Comparison of ENCODE assay signal across 9 mouse cellular contexts in the genomic region with DNA sequence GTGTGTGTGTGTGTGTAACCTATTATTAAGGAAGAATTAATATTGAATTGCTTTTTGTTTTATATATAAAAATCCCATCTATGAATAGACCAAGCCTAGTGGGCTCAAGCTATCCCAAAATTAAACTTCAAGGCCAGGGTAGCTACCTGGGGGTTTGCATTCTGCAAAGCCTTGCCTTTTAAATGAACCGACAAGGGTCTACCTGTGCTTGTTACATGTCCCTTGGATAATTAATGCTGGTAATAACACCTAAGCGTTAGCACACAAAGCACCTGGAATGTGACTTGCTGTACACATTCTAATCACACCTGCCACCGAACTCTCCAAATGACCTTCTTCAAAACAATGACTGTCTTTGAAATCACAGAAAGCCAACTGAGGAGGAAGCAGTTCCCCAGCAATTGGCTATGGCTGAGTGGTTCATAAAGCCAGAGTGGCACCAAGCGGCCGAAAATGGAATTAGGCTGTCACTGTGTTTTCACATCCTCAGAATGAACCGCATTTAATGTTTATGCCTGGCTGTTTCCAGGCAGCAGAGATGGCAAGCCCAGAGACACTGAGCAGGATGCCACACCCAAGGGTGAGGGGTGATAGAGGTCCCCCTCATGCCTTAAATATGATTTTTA.
A peak's percentile ranks its signal among the peaks of the same experiment; 100 is the strongest.
DNase-seq lines count a peak whose midpoint lies in the region; ATAC-seq and TF ChIP-seq lines count a peak whose summit lies in the region.
"Had no signal": no experiment of that assay in that cellular context is flagged by ENCODE, and none has a peak within 500 bp of the region (broad histone marks: within the 10 kb centered on the region; RNA-seq: fewer than 3 reads in every experiment).

No protein-coding gene starts in this region.

- no peak overlapping the region for H3K4me3 ChIP-seq in ES-Bruce4 (ENCODE audit: low read depth, low read length)
- H3K4me3 ChIP-seq in embryonic facial prominence, embryonic 10.5 days: no peak overlapping the region
- H3K4me3 ChIP-seq: heart, embryonic 13.5 days had no signal

- no peak overlapping the region for H3K9ac ChIP-seq in ES-Bruce4 (ENCODE audit: low read depth, poor library complexity, severe bottlenecking)
- H3K9ac ChIP-seq: heart, embryonic 13.5 days had no signal

- H3K36me3 ChIP-seq in ES-Bruce4 (ENCODE audit: control insufficient read depth, insufficient read depth, low read length, poor library complexity, severe bottlenecking): no peaks in the 10 kb centered on the region
- no peaks in the 10 kb centered on the region for H3K36me3 ChIP-seq in embryonic facial prominence, embryonic 10.5 days (replicated peaks)
- H3K36me3 ChIP-seq: heart, embryonic 13.5 days had no signal

- no peaks in the 10 kb centered on the region for H3K9me3 ChIP-seq in ES-Bruce4 (replicated peaks; ENCODE audit: control insufficient read depth, insufficient read depth, low read length, poor library complexity, severe bottlenecking)
- H3K9me3 ChIP-seq in embryonic facial prominence, embryonic 10.5 days: no peaks in the 10 kb centered on the region
- H3K9me3 ChIP-seq: heart, embryonic 13.5 days had no signal

- no peak for ATAC-seq in activated CD4-positive, CD25-positive, alpha-beta regulatory T cell, adult 4 months

- no peak overlapping the region for H3K27ac ChIP-seq in ES-Bruce4 (ENCODE audit: insufficient read depth, low read length)
- H3K27ac ChIP-seq in embryonic facial prominence, embryonic 10.5 days (replicated peaks): no peak overlapping the region
- H3K27ac ChIP-seq: heart, embryonic 13.5 days had no signal

- intact Hi-C loops in left cerebral cortex, postnatal 14 days (cut with DNase I): loop anchor here (5.0 kb wide), 1 partner anchor 882 kb away; no protein-coding TSS in a partner anchor

- no peak for TF ChIP-seq POLR2A in ES-Bruce4 (IDR thresholded peaks at IDR 0.05; ENCODE audit: insufficient read depth, low read length)

- no peaks in the 10 kb centered on the region for H3K27me3 ChIP-seq in ES-Bruce4 (ENCODE audit: control insufficient read depth, insufficient read depth, low read length, poor library complexity, severe bottlenecking)
- no peaks in the 10 kb centered on the region for H3K27me3 ChIP-seq in embryonic facial prominence, embryonic 10.5 days (replicated peaks; ENCODE audit: low read depth, poor library complexity, severe bottlenecking)
- H3K27me3 ChIP-seq: heart, embryonic 13.5 days had no signal

- peak; percentile 39 for DNase-seq in adrenal gland, postnatal 10 days
- no peak for DNase-seq in adrenal gland, postnatal 25 days
- DNase-seq in embryonic facial prominence, embryonic 10.5 days (ENCODE audit: low spot score): peak; percentile 54
- peak; percentile 16 for DNase-seq in hindlimb bud, embryonic 11.5 days (ENCODE audit: extremely low spot score, low read depth, low spot score)
- DNase-seq in left cerebral cortex, postnatal 14 days (ENCODE audit: low spot score in 2 of 2): peak; percentile 62 to 76
- peak; percentile 48 for DNase-seq in right cerebral cortex, adult 18-20 months

- no peak for TF ChIP-seq EP300 in ES-Bruce4 (IDR thresholded peaks at IDR 0.05; ENCODE audit: insufficient read depth, low read depth, low read length)

- WGBS in embryonic facial prominence, embryonic 10.5 days: 19% methylated on average over 6 of the region's 6 CpGs

- peak; percentile 28 for TF ChIP-seq CTCF in ES-Bruce4 (IDR thresholded peaks at IDR 0.05; ENCODE audit: low read depth, low read length)

- H3K4me1 ChIP-seq in ES-Bruce4 (ENCODE audit: control insufficient read depth, insufficient read depth, low read length): no peaks in the 10 kb centered on the region
- H3K4me1 ChIP-seq in embryonic facial prominence, embryonic 10.5 days: no peaks in the 10 kb centered on the region
- H3K4me1 ChIP-seq: heart, embryonic 13.5 days had no signal
